Mouse (Mus musculus): ENCODE measurements around the gene Dcbld2.

GRCm38 (mm10) chr16:58514565-58514964, 106.3 kb downstream of the Dcbld2 start:
- TF ChIP-seq POLR2A (IDR thresholded peaks at IDR 0.05; ENCODE audit: control insufficient read depth, extremely low read depth, insufficient read depth, low read length, poor library complexity) (no peak), CTCF (IDR thresholded peaks at IDR 0.05; ENCODE audit: borderline replicate concordance, control insufficient read depth, extremely low read depth, insufficient read depth, low read length, poor library complexity) (peak; percentile 57; the same call in 1 of the 2 replicates)

Data from thymus, adult 2 months (tissue).